Mouse (Mus musculus) embryonic fibroblast, embryonic 13.5 days (primary cell): Measurements from ENCODE around the gene Sh2d1a. TPM values are rescaled to one million over a fixed set of nuclear protein-coding genes. Genes with fewer than 3 reads are reported as not detected.

Experiments used
- H3K27ac ChIP-seq: 2 replicates; pipeline ENCODE4 v1.5.1; 2012; ENCODE audit warnings: low read length, control low read depth, inconsistent platforms; ENCODE audit not compliant: insufficient read depth
- H3K4me1 ChIP-seq: 2 replicates; pipeline ENCODE4 v1.6.1; 2011; ENCODE audit warnings: low read length; ENCODE audit not compliant: control insufficient read depth, insufficient read depth
- H3K4me3 ChIP-seq: 2 replicates; pipeline ENCODE4 v1.5.1; 2011; ENCODE audit warnings: mild to moderate bottlenecking, control low read depth, low read length; ENCODE audit not compliant: insufficient read depth
- CTCF ChIP-seq: IDR thresholded peaks from 2 replicates; pipeline ENCODE4 v1.5.1; 2011; ENCODE audit warnings: mild to moderate bottlenecking, control low read depth, low read length, moderate library complexity, borderline replicate concordance; ENCODE audit not compliant: insufficient read depth
- POLR2A ChIP-seq: IDR thresholded peaks from 2 replicates; pipeline ENCODE4 v1.6.1; 2011; ENCODE audit warnings: low read depth, mild to moderate bottlenecking, control low read depth, low read length, moderate library complexity
- polyA plus RNA-seq: library from polyadenylated mRNA; stranded (reverse); fragments of >200 nt; gene quantifications from 2 replicates; pipeline ENCODE4 v1.2.4, GENCODE M21; 2011; ENCODE audit warnings: low read depth; ENCODE audit not compliant: missing spikeins, insufficient read length

The Sh2d1a gene
- polyA plus RNA-seq, 1 experiment: not detected

DNA sequence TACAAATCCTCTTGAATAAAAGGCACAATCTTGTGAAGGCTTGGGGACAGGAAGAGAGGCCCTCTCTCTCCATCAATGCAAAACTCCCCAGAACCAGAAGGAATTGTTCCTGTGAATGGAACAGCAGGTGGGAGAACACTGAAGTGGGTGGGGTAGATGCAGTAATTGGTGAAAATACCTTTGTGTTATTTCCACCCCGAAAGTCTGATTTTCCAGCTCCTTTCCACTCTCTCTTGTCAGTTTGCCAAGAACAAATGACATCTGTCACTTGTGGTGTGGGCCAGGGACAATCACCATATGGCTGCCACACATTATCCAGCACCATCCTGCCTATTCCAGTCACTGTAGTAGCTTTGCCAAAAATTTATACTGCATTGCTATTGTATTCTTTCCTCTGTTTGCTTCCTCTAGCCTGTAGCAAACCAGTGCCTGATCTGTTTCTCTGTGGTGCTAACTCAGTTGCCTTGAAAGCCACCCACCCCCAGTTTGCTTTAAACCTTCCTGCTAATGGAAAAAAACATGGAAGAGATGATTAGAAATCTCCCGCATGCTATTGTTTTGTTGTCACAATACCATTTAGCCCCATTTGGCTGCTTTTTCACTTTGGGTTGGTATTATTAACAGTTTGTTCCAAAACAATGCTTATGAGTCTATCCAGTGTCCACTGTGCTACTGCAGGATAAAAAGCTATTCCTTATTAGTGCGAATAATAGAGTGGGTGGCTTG, 37.9 kb downstream of the Sh2d1a start:
- TF ChIP-seq CTCF (no peak), POLR2A (no peak)
- H3K4me1 ChIP-seq: no peaks in the 10 kb centered on the region

DNA sequence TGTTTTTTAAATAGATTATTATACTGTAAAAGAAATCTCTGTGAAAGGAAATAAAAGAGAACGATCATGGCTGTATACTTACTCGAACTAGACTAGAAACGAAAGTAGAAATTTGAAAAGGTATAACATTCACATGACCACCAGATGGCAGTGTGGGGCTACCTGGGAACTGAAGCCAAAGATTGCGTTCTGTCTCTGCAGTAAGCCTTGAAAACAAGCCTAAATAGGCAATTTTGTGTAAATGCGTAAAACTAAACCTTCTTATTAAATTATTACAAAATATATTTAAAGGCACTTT, 38.5 kb downstream of the Sh2d1a start:
- no peak overlapping the region for H3K4me3 ChIP-seq
- H3K4me1 ChIP-seq: no peaks in the 10 kb centered on the region
- no peak; the same call in 1 of the 2 replicates for TF ChIP-seq CTCF
- TF ChIP-seq POLR2A: no peak
- H3K27ac ChIP-seq: no peak overlapping the region

More for the DNA sequence above, 37.9 kb downstream of the Sh2d1a start:
- peak overlapping the region; percentile 11; the same call in 1 of the 2 replicates for H3K4me3 ChIP-seq
- no peak overlapping the region for H3K27ac ChIP-seq

GRCm38 (mm10) chrX:42545076-42545475, 42.8 kb downstream of the Sh2d1a start:
- Histone ChIP-seq H3K4me1 (no peaks in the 10 kb centered on the region), H3K4me3 (no peak overlapping the region), H3K27ac (no peak overlapping the region)
- TF ChIP-seq CTCF (no peak), POLR2A (no peak)

DNA sequence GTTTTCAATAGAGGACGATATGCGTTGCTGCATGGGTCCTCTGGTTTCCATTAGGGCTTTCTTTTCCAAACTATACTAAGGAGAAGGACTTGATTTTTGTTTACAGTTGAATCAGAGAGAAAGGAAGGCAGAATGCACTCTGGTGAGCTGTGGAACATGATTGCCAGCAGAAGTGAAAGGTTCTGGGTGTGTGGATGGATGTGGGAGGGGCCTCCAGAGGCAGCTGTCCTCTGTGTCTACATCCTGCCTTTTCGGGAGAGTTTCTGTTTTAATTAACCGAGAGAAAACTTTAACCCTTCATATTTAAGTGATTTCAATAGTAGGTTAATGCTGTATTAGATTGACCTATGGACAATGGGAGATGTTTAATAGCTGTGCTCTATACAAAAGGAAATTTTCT, 46.3 kb downstream of the Sh2d1a start:
- Histone ChIP-seq H3K4me1 (no peaks in the 10 kb centered on the region), H3K27ac (no peak overlapping the region), H3K4me3 (no peak overlapping the region)
- TF ChIP-seq POLR2A (no peak), CTCF (no peak)

- TF ChIP-seq POLR2A (no peak), CTCF (no peak)
- Histone ChIP-seq H3K27ac (no peak overlapping the region), H3K4me3 (no peak overlapping the region), H3K4me1 (no peaks in the 10 kb centered on the region)
Observed at GRCm38 (mm10) chrX:42557284-42557683, 55.0 kb downstream of the Sh2d1a start.

DNA sequence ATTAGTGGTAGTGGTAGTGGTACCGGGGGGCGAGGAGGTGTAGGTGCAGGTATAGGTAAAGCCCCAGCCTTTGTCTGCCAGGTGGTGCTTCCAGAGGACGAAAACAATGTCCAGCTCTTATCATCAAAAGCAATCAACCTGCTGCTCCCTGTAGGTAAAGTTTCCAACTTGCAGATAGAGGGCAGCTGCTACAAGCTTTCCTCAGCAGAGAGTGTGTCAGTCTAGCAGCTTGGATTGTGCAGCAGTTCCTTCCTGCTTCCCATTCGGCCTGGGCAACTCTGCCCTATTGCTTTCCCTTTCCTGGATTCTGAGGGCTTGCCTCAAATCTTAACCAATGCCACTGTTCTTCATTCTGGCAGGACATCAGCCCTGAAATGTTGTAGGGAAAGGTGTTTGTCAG, 56.4 kb downstream of the Sh2d1a start:
- no peaks in the 10 kb centered on the region for H3K4me1 ChIP-seq
- TF ChIP-seq CTCF (no peak), POLR2A (no peak)
- H3K4me3 ChIP-seq: no peak overlapping the region
- no peak overlapping the region for H3K27ac ChIP-seq

Other genes starting within 250 kb of the Sh2d1a start
- gene Tex13c2, start 12.8 kb upstream of the Sh2d1a start, polyA plus RNA-seq: not detected in 2 replicates